Mouse (Mus musculus): ENCODE data around the gene Trim45. TPM values are rescaled to one million over a fixed set of nuclear protein-coding genes. Genes with fewer than 3 reads are reported as not detected.

Trim45 gene
- polyA plus RNA-seq (2012; rRNA removed; ENCODE audit: low replicate concordance): 2.2 and 2.8 TPM in 2 replicates

DNA sequence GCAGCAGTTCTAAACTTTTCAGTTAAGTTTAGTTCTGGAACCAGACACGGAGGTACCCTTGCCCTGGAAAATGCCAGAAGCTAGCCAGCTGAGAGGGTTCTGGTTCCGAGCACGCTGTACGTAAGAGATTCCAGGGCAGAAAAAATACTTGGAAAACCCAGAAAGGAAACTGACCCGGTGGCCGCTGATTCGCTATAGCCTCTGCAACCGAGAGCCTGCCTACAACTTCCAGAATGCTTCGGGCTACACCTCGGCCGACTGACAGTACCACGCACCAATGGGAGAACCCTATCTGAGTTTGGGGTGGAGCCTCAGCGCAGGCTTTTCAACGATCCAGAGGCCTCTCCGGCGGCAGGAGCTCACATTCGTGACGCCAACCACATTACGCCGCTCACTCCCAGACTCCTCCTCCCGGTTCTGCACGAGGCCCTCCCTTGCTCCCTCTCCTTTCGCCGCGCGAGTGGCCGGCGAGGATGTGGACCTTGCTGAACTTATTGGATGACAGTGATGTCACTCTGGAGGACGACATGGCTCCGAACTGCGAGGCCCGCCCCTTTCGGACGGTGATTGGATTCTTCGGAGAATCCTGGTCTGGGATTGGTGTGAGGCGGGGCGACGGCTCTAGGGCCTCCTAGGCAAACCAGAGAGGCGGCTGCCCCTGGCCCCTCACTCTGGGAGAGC lies at the start of gene Trim45:
Gene Trim45 (plus strand): TSS at position 378 of the 681 bp plus-strand sequence.

DNA sequence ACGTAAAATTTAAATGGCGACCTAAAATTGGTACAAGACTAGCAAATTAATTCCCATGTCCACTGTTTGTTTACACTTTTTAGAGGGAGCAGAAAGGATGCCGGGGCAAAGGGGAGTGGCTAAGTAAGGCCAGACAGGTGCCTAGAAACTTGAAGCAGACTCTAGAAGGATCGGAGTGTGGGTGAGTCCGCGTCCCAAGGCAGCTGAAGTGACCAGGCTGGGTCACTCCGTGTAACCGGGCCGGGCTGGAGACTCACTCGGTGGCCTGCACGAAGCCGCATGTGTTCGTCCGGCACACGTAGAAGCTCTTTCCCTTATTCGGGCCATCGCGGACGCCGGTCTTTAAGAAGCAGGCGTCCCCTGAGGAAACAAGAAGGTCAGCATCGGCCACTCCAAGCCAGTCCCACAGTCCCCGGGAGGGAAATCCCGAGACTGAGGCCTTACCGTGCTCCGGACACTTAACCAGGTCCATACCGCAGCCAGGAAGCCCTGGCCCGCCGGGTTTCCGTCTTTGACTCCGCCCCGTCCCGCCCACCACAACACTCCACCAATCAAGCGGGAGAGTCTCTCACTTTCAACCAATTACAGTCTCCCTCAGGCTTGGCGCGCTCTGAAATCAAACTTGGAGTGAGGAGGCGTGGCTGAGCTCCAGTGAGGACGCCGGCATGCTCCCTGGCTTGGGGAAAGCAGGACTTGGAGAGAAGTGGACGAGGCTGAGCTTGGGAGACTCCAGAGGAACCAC lies 47.3 kb downstream of the Trim45 start, which contains the start of gene Ttf2:
Gene Ttf2 (minus strand): TSS at position 488 of the 742 bp plus-strand sequence.

Other genes starting within 250 kb of the Trim45 start
- 7.0 and 27.4 TPM in 2 replicates for gene Man1a2, start 236.7 kb upstream of the Trim45 start, polyA plus RNA-seq (2012; rRNA removed; ENCODE audit: low replicate concordance)
- gene Vtcn1, start 96.7 kb upstream of the Trim45 start, polyA plus RNA-seq (2012; rRNA removed; ENCODE audit: low replicate concordance): 3.8 and 8.0 TPM in 2 replicates
- gene Ttf2, start 47.5 kb downstream of the Trim45 start, polyA plus RNA-seq (2012; rRNA removed; ENCODE audit: low replicate concordance): 2.7 and 4.5 TPM in 2 replicates
- 0.96 and 1.3 TPM in 2 replicates for gene Cd101, start 107.4 kb downstream of the Trim45 start, polyA plus RNA-seq (2012; rRNA removed; ENCODE audit: low replicate concordance)
- gene Ptgfrn, start 188.1 kb downstream of the Trim45 start, polyA plus RNA-seq (2012; rRNA removed; ENCODE audit: low replicate concordance): 17.0 and 18.9 TPM in 2 replicates

Data from mammary gland, adult 2 months (tissue).